Mouse (Mus musculus): ENCODE measurements around the gene March2.

- TF ChIP-seq CTCF (IDR thresholded peaks at IDR 0.05; ENCODE audit: low read depth), result no peak
- no peak for TF ChIP-seq EP300 (IDR thresholded peaks at IDR 0.05; ENCODE audit: low read depth)
Observed at GRCm38 (mm10) chr17:33755418-33756107, 37.1 kb upstream of the March2 start.
